Mouse (Mus musculus) adrenal gland, postnatal 14 days (tissue): Measurements from ENCODE around the gene Abhd14a. TPM values are rescaled to one million over a fixed set of nuclear protein-coding genes. Genes with fewer than 3 reads are reported as not detected.

Source experiments
- DNase-seq: peaks from one replicate; pipeline ENCODE4 v3.0.0; 2021; ENCODE audit warnings: mixed read lengths
- total RNA-seq: library from RNA; stranded (reverse); gene quantifications from 2 replicates; pipeline ENCODE4 v1.2.3, GENCODE M21; 2021

The Abhd14a gene
- total RNA-seq, 1 experiment from 2014 or later: 17.1 TPM

GRCm38 (mm10) chr9:106411091-106411594, 36.3 kb downstream of the Abhd14a start:
- DNase-seq: no peak

GRCm38 (mm10) chr9:106410086-106410650, 37.3 kb downstream of the Abhd14a start:
- DNase-seq: no peak

GRCm38 (mm10) chr9:106409096-106409495, 38.4 kb downstream of the Abhd14a start:
- no peak for DNase-seq

DNA sequence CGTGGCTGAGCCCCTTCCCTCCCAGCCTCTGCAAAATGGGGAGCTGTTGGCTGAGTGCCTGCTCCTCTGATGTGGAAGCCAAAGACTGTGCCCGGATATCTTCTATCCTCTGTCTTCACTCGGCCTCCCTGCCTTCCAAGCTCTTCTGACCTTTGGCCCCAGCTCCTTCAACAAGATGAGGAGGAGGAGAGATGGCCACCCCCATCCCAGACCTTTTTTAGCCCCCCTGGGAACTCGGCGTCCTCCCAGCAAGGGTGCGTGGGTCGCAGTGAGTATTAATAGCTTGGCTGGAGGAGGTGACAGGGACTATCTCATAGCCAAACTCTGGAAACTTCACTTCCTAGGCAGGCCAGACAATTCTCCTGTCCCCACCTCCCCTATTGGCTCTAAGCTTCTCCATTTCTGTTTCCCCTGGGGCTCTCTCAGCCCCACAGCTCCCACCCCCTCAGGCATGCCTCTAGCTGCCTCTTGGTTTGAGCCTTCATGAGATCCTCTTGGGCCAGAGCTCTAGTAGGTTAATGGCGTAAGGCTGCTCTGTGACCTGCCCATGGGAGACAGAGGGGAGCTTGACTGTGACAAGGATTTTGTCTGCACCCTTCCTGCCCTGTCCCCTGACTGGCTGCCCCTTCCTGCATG, 40.9 kb downstream of the Abhd14a start:
- DNase-seq: peak; percentile 31

- peak; percentile 43 for DNase-seq
Observed at GRCm38 (mm10) chr9:106405275-106405674, 42.2 kb downstream of the Abhd14a start.

DNA sequence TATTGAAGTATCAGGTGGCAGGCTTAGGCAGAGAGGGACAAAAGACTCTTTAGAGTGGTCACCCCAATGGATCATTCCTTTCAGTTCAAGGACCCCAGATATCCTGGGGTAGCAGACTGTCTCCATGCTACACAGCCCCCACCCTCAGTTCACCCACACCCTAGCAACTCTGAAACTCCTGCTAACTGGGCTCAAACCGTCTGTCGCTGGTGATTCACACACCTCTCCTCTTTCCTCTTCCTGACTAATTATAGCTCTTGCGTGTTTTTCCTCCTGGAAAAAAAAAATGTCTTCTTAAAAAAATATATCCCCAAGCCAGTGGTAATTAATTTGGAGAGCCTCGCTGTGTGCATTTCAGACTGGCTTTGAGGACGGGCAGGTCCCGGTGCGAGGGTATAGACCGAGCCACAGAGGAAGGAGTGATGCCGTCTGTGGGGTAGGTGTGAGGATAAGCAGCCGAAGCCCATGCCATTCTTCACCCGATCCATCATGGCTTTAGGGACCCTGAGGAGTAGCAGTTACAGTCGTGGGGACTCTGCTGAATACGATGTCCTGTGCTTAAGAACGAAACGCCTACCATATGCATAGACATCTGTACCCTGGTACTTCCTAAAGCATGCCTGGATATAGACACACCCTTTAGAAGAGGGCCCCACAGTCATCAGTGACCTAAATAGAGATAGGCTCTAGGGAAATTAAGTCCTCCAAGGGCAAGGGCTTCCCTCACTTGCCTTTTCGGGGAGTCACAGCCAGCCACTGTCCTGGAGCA, 44.7 kb downstream of the Abhd14a start:
- no peak for DNase-seq

DNA sequence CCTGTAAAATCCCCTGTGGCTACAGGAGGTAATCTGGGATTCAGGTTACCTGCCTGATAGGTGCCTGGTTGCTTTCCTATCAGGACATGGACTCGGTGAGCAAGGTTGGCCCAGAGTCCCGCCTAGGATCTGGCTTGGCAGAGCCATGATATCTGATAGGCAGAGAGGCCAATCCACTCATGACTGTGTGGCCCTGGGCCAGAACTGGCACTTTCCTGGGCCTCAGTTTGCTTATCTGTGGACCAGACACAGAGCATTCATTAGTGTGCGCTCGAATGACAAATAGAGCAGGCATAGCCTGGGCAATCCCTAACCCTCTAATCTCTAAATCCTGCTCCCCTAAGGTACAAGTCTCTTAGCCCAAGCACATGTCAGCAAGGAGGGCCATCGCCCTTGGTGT, 45.3 kb downstream of the Abhd14a start:
- DNase-seq: no peak

DNA sequence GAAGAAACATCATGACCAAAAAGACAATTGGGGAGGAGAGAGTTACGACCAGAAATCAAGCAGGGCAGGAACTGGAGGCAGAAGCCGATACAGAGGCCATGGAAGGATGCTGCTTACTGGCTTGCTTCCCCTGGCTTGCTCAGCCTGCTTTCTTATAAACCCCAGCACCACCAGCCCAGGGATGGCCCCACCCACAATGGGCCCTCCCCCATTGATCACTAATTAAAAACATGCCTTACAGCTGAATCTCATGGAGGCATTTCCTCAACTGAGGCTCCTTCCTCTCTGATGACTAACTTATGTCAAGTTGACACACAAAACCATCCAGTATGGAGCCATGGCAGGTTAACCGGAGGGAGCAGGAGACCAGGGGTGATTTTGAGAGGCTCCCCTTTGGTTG, 47.7 kb downstream of the Abhd14a start:
- DNase-seq: no peak

- DNase-seq: no peak
Observed at GRCm38 (mm10) chr9:106398667-106399311, 48.7 kb downstream of the Abhd14a start.

- peak; percentile 44 for DNase-seq
Observed at GRCm38 (mm10) chr9:106397733-106398132, 49.7 kb downstream of the Abhd14a start.

DNA sequence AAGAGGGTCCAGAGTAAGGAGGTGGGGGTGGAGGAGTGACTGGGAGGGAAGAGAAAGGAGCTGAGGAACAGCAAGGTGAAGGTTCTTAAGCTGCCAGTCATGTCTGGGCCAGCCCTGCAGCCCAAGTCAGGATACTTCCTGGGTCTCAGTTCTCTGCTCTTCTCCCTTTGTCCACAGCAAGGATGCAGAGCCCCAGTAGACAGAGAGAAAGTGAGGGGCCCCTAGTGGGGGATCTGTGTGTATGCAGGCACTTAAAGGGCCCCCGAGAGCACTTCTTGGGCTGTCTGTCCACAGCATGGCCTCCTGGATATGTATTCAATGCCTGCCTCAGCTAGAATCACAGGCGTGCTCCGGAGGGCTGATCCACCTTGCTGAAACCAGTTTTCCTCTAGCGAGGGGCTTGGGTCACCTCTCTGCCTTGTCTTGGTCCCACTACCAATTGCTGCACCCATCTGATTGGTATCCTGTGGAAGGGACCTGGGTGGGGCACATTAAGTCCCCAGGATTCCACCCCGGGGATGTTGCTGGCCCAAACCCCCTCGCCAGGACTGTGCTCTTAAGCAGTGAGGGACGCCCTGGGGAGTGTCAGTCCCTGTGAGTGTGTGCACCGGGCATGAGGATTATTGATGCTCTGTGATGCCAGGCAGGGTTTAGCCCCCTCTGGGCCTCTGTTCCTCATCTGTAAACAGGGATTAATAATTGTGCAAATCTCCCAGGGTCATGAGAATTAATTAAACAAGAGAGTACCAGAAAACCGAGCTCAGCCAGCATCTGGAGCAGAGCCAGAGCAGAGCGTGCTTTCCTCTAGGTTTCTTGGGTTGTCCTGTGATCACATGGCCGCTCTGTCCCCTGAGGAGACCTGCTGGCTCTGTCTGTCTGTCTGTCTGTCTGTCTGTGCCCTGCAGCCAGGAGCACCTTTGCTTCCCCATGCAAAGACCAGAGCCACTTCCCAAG, 52.6 kb downstream of the Abhd14a start:
- DNase-seq: peak; percentile 51

DNA sequence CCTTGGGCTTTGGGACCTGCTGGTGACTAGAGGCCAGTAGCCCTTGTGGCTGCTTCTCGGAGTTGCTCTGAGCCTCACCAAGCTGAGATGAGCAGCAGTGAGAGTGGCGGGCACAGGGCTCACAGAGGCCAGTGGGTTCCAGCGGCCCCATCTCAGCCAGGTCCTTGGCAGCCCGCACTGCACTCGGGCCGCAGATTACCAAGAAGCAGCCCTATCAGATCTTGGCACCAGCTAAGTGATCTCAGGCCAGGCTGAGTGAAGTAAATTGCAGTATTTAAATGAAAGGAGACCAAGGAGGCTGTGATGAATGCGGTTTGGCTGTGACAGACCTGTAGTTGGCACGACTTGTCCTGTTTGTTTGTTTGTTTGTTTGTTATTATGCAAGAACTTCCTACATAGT, 53.9 kb downstream of the Abhd14a start:
- no peak for DNase-seq

- DNase-seq: no peak
Observed at GRCm38 (mm10) chr9:106392828-106393527, 54.5 kb downstream of the Abhd14a start.

Other genes with a start within 250 kb of the Abhd14a start
- 133 and 136 TPM in 2 replicates for gene Ppm1m, start 247.9 kb downstream of the Abhd14a start, total RNA-seq
- 43.6 and 54.3 TPM in 2 replicates for gene Twf2, start 244.6 kb downstream of the Abhd14a start, total RNA-seq
- gene Tlr9, start 225.1 kb downstream of the Abhd14a start, total RNA-seq: 1.3 and 3.8 TPM in 2 replicates
- gene Alas1, start 199.0 kb downstream of the Abhd14a start, total RNA-seq: 1,325 and 1,932 TPM in 2 replicates
- gene Poc1a, start 166.6 kb downstream of the Abhd14a start, total RNA-seq: 7.9 and 8.3 TPM in 2 replicates
- gene Dusp7, start 79.0 kb downstream of the Abhd14a start, total RNA-seq: 21.1 and 26.0 TPM in 2 replicates
- gene Rpl29, start 18.2 kb downstream of the Abhd14a start, total RNA-seq: 490 and 599 TPM in 2 replicates
- gene Acy1, start 9.4 kb downstream of the Abhd14a start, total RNA-seq: 14.2 and 20.2 TPM in 2 replicates
- gene Abhd14b, start 219 bp downstream of the Abhd14a start, total RNA-seq: 23.6 and 33.1 TPM in 2 replicates
- 24.3 and 32.2 TPM in 2 replicates for gene Pcbp4, start 5.6 kb upstream of the Abhd14a start, total RNA-seq
- 0.23 TPM in 1 of 2 replicates, not detected in the other for gene Gpr62, start 18.3 kb upstream of the Abhd14a start, total RNA-seq
- gene Rrp9, start 28.3 kb upstream of the Abhd14a start, total RNA-seq: 34.2 and 53.4 TPM in 2 replicates
- 24.0 and 26.5 TPM in 2 replicates for gene Parp3, start 29.3 kb upstream of the Abhd14a start, total RNA-seq
- gene Iqcf1, start 52.3 kb upstream of the Abhd14a start, total RNA-seq: not detected in 2 replicates
- not detected in 2 replicates for gene Iqcf5, start 66.9 kb upstream of the Abhd14a start, total RNA-seq
- gene Iqcf3, start 114.0 kb upstream of the Abhd14a start, total RNA-seq: not detected in 2 replicates
- gene Iqcf4, start 123.3 kb upstream of the Abhd14a start, total RNA-seq: not detected in 2 replicates
- not detected in 2 replicates for gene Iqcf6, start 178.9 kb upstream of the Abhd14a start, total RNA-seq
- gene Grm2, start 208.4 kb upstream of the Abhd14a start, total RNA-seq: not detected in 2 replicates
- gene Tex264, start 238.2 kb upstream of the Abhd14a start, total RNA-seq: 92.3 and 93.9 TPM in 2 replicates